Mouse (Mus musculus) lung, adult 2 months (tissue): Measurements from ENCODE around the gene Tmpo.

Experiments used
- CTCF ChIP-seq: fragments of 200-500 bp; IDR thresholded peaks from 2 replicates; pipeline ENCODE4 v1.5.1; 2011; ENCODE audit warnings: mild to moderate bottlenecking, low read length, control low read depth; ENCODE audit not compliant: insufficient read depth
- POLR2A ChIP-seq: fragments of 200-500 bp; IDR thresholded peaks from 2 replicates; pipeline ENCODE4 v1.6.1; 2011; ENCODE audit warnings: low read depth, mild to moderate bottlenecking, control low read depth, low read length, borderline replicate concordance; ENCODE audit errors: extremely low read depth

- no peak for TF ChIP-seq POLR2A
- no peak for TF ChIP-seq CTCF
These were observed 42.8 kb downstream of the Tmpo start for GRCm38 (mm10) chr10:91138317-91138716.
